Mouse (Mus musculus) midbrain, embryonic 15.5 days (tissue): ENCODE data around the gene Churc1. TPM values are rescaled to one million over a fixed set of nuclear protein-coding genes. Genes with fewer than 3 reads are reported as not detected.

ENCODE experiments used
- ATAC-seq: fragments of 200-750 bp; cut with Nextera tagmentation; replicated peaks from 2 replicates; pipeline ENCODE4 v1.8.0; 2017; ENCODE audit warnings: moderate TSS enrichment
- H3K27ac ChIP-seq: fragments of 300-500 bp; sonication (generic); 2 replicates; pipeline ENCODE4 v1.5.1; 2015; ENCODE audit warnings: mild to moderate bottlenecking, inconsistent platforms
- H3K27me3 ChIP-seq: fragments of 300-500 bp; sonication (generic); replicated peaks from 2 replicates; pipeline ENCODE4 v1.6.1; 2015; ENCODE audit warnings: inconsistent platforms
- H3K36me3 ChIP-seq: fragments of 300-500 bp; sonication (generic); replicated peaks from 2 replicates; pipeline ENCODE4 v1.6.1; 2015; ENCODE audit warnings: inconsistent platforms
- H3K4me1 ChIP-seq: fragments of 300-500 bp; sonication (generic); 2 replicates; pipeline ENCODE4 v1.6.1; 2015; ENCODE audit warnings: inconsistent platforms
- H3K4me2 ChIP-seq: fragments of 300-500 bp; sonication (generic); 2 replicates; pipeline ENCODE4 v1.6.1; 2015; ENCODE audit warnings: inconsistent platforms, mild to moderate bottlenecking, moderate library complexity
- H3K4me3 ChIP-seq: fragments of 300-500 bp; sonication (generic); 2 replicates; pipeline ENCODE4 v1.5.1; 2015; ENCODE audit warnings: mild to moderate bottlenecking, inconsistent platforms
- H3K9ac ChIP-seq: fragments of 300-500 bp; sonication (generic); 2 replicates; pipeline ENCODE4 v1.6.1; 2015; ENCODE audit warnings: mild to moderate bottlenecking, inconsistent platforms
- H3K9me3 ChIP-seq: fragments of 300-500 bp; sonication (generic); 2 replicates; pipeline ENCODE4 v1.6.1; 2016; ENCODE audit warnings: inconsistent platforms
- WGBS: fragments of 180-500 bp; shearing (Covaris S2); methylation state at CpG from one replicate; pipeline ENCODE4 v1.1.7; 2015; ENCODE audit warnings: mixed read lengths; 5-methylcytosine and 5-hydroxymethylcytosine counted together
- polyA plus RNA-seq: library from polyadenylated mRNA; unstranded; fragments of >200 nt; fragmentation: Nextera tagmentation; extraction: Ambion mirVana; gene quantifications from 2 replicates; pipeline ENCODE4 v1.2.1, GENCODE M21; 2015

Churc1 gene
- polyA plus RNA-seq, 1 experiment from 2014 or later: 127 TPM

GRCm38 (mm10) chr12:76820615-76821014 is 55.3 kb downstream of the Churc1 start:
- H3K9me3 ChIP-seq: no peaks in the 10 kb centered on the region
- H3K27ac ChIP-seq: no peak overlapping the region
- H3K4me1 ChIP-seq: peaks cover 41% of the 10 kb centered on the region
- H3K27me3 ChIP-seq: peaks cover 6% of the 10 kb centered on the region; the same call in 1 of the 2 replicates
- H3K4me3 ChIP-seq: peak overlapping the region; percentile 83
- H3K36me3 ChIP-seq: no peaks in the 10 kb centered on the region
- WGBS: 46% methylated on average over 4 of the region's 4 CpGs
- no peak for ATAC-seq
- H3K9ac ChIP-seq: no peak overlapping the region
- H3K4me2 ChIP-seq: peak overlapping the region; percentile 78

GRCm38 (mm10) chr12:76822002-76822650 is 56.8 kb downstream of the Churc1 start:
- H3K4me1 ChIP-seq: peaks cover 41% of the 10 kb centered on the region
- ATAC-seq: peak; percentile 77
- under 1% methylated on average over 62 of the region's 66 CpGs for WGBS
- peak overlapping the region; percentile 78 for H3K4me2 ChIP-seq
- H3K36me3 ChIP-seq: no peaks in the 10 kb centered on the region
- H3K4me3 ChIP-seq: peak overlapping the region; percentile 83
- peak overlapping the region; percentile 87 for H3K27ac ChIP-seq
- H3K9ac ChIP-seq: peak overlapping the region; percentile 90
- H3K9me3 ChIP-seq: no peaks in the 10 kb centered on the region
- peaks cover 6% of the 10 kb centered on the region; the same call in 1 of the 2 replicates for H3K27me3 ChIP-seq

- peaks cover 38% of the 10 kb centered on the region for H3K4me1 ChIP-seq
- WGBS: 3% methylated on average over 17 of the region's 17 CpGs
- H3K36me3 ChIP-seq: no peaks in the 10 kb centered on the region
- peaks cover 6% of the 10 kb centered on the region; the same call in 1 of the 2 replicates for H3K27me3 ChIP-seq
- H3K9ac ChIP-seq: peak within 1 kb of the TSS; percentile 90
- peak; percentile 59 for ATAC-seq
- peak within 1 kb of the TSS; percentile 83 for H3K4me3 ChIP-seq
- H3K9me3 ChIP-seq: no peaks in the 10 kb centered on the region
- peak within 1 kb of the TSS; percentile 87 for H3K27ac ChIP-seq
- H3K4me2 ChIP-seq: peak within 1 kb of the TSS; percentile 78
These were observed 57.3 kb downstream of the Churc1 start, which contains the start of gene Rab15 for GRCm38 (mm10) chr12:76822651-76823041. TSS of gene Rab15 (minus strand) at chr12:76822908.

- no peak overlapping the region for H3K4me2 ChIP-seq
- WGBS: 62% methylated on average over 4 of the region's 4 CpGs
These were observed 59.9 kb downstream of the Churc1 start for GRCm38 (mm10) chr12:76825283-76825682.

GRCm38 (mm10) chr12:76832704-76833103 is 67.4 kb downstream of the Churc1 start:
- no peak overlapping the region for H3K27ac ChIP-seq
- no peaks in the 10 kb centered on the region for H3K9me3 ChIP-seq
- no peak for ATAC-seq
- H3K27me3 ChIP-seq: no peaks in the 10 kb centered on the region
- H3K4me1 ChIP-seq: peaks cover 3% of the 10 kb centered on the region; the same call in 1 of the 2 replicates
- H3K36me3 ChIP-seq: no peaks in the 10 kb centered on the region
- H3K4me3 ChIP-seq: no peak overlapping the region
- no peak overlapping the region for H3K9ac ChIP-seq
- WGBS: 4% methylated on average over 3 of the region's 3 CpGs
- no peak overlapping the region for H3K4me2 ChIP-seq

More at GRCm38 (mm10) chr12:76825283-76825682, 59.9 kb downstream of the Churc1 start:
- H3K4me3 ChIP-seq: no peak overlapping the region
- H3K36me3 ChIP-seq: no peaks in the 10 kb centered on the region
- no peak for ATAC-seq
- peaks cover 6% of the 10 kb centered on the region; the same call in 1 of the 2 replicates for H3K27me3 ChIP-seq
- no peak overlapping the region for H3K27ac ChIP-seq
- H3K9me3 ChIP-seq: no peaks in the 10 kb centered on the region
- peaks cover 15% of the 10 kb centered on the region for H3K4me1 ChIP-seq
- H3K9ac ChIP-seq: no peak overlapping the region

Other genes starting within 250 kb of the Churc1 start
- 1.3 and 1.4 TPM in 2 replicates for gene Plekhg3, start 234.6 kb upstream of the Churc1 start, polyA plus RNA-seq
- 3.5 and 3.6 TPM in 2 replicates for gene Sptb, start 55.0 kb upstream of the Churc1 start, polyA plus RNA-seq
- gene Fntb, start 51 bp downstream of the Churc1 start, polyA plus RNA-seq: 43.5 and 44.3 TPM in 2 replicates
- 0.06 TPM in 1 of 2 replicates, not detected in the other for gene Gpx2, start 30.0 kb downstream of the Churc1 start, polyA plus RNA-seq
- gene Rab15, start 57.4 kb downstream of the Churc1 start, polyA plus RNA-seq: 47.0 and 50.2 TPM in 2 replicates
- 20.3 and 20.7 TPM in 2 replicates for gene Max, start 196.7 kb downstream of the Churc1 start, polyA plus RNA-seq